Mouse (Mus musculus): ENCODE measurements around the gene Rnf157. TPM values are rescaled to one million over a fixed set of nuclear protein-coding genes. Genes with fewer than 3 reads are reported as not detected.

The Rnf157 gene
- 1.9 and 2.1 TPM in 2 replicates for polyA plus RNA-seq (2012; rRNA removed; ENCODE audit: low replicate concordance)

GRCm38 (mm10) chr11:116412904-116413630, at the start of gene Rnf157:
Gene Rnf157 (minus strand): TSS chr11:116413032.

DNA sequence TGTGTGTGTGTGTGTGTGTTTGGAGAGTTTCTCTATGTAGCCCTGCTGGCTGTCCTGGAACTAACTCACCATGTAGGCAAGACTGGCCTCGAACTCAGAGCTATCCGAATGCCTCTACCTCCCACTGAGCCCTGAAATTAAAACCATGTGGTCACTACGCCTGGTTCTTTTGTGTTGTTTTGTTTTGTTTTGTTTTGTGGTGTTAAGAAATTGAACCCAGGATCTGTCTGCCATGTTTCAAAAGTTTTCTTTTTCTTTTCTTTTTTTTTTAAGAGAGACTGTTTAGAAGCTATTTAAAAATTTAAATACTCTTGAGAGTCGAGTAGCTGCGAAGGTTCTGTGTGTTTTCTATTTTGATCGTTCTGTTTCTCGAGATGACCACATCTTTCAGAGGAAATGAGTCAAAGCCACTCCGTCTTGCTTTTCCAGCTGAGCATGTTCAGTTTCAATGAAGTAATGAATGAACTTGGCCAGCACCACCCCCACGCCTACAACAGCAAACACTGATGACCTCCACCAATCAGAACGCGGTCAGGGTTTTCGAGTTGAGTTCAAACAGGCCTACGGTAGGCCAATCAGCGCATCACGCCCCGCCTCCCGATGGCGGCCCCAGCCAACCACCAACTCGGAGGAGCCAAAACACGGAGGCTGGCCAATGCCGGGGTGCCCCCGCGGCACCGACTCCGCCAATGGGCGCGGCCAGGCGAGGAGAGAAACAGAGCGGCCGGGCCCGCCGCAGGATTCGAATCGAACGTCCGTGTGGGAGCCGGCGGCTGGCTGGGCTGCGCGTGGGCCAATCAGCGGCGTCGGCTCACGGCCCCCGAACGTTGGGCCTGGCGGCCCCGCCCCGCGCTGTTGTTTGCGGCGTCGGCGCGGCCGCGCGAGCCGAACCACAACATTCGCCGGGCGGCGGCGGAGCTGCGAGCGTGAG, 20.8 kb upstream of the Rnf157 start, which contains the start of gene Ubald2:
Gene Ubald2 (plus strand): TSS at position 739 of the 931 bp plus-strand sequence.

GRCm38 (mm10) chr11:116335244-116336036, 77.4 kb downstream of the Rnf157 start, which contains the start of gene Foxj1:
Gene Foxj1 (minus strand): TSS chr11:116335399.

GRCm38 (mm10) chr11:116307019-116307725, 105.7 kb downstream of the Rnf157 start, which contains the start of gene Exoc7:
Gene Exoc7 (minus strand): TSS chr11:116307233.

Other genes with a start within 250 kb of the Rnf157 start
- 4.7 and 8.8 TPM in 2 replicates for gene Fbf1, start 244.9 kb downstream of the Rnf157 start, polyA plus RNA-seq (2012; rRNA removed; ENCODE audit: low replicate concordance)
- 19.6 and 27.1 TPM in 2 replicates for gene Ten1, start 214.2 kb downstream of the Rnf157 start, polyA plus RNA-seq (2012; rRNA removed; ENCODE audit: low replicate concordance)
- 87.1 and 95.2 TPM in 2 replicates for gene Acox1, start 214.0 kb downstream of the Rnf157 start, polyA plus RNA-seq (2012; rRNA removed; ENCODE audit: low replicate concordance)
- 5.0 and 6.3 TPM in 2 replicates for gene Evpl, start 175.0 kb downstream of the Rnf157 start, polyA plus RNA-seq (2012; rRNA removed; ENCODE audit: low replicate concordance)
- gene Srp68, start 138.8 kb downstream of the Rnf157 start, polyA plus RNA-seq (2012; rRNA removed; ENCODE audit: low replicate concordance) = 26.5 and 29.7 TPM in 2 replicates
- gene Galr2, start 132.1 kb downstream of the Rnf157 start, polyA plus RNA-seq (2012; rRNA removed; ENCODE audit: low replicate concordance) = 4.7 and 14.9 TPM in 2 replicates
- 12.6 and 16.3 TPM in 2 replicates for gene Exoc7, start 105.8 kb downstream of the Rnf157 start, polyA plus RNA-seq (2012; rRNA removed; ENCODE audit: low replicate concordance)
- gene Foxj1, start 77.6 kb downstream of the Rnf157 start, polyA plus RNA-seq (2012; rRNA removed; ENCODE audit: low replicate concordance) = 0.15 and 0.22 TPM in 2 replicates
- 255 and 734 TPM in 2 replicates for gene Ubald2, start 21.1 kb upstream of the Rnf157 start, polyA plus RNA-seq (2012; rRNA removed; ENCODE audit: low replicate concordance)
- 0.11 and 0.49 TPM in 2 replicates for gene Qrich2, start 53.2 kb upstream of the Rnf157 start, polyA plus RNA-seq (2012; rRNA removed; ENCODE audit: low replicate concordance)
- gene Prpsap1, start 81.2 kb upstream of the Rnf157 start, polyA plus RNA-seq (2012; rRNA removed; ENCODE audit: low replicate concordance) = 640 and 1,209 TPM in 2 replicates
- 28.5 and 50.1 TPM in 2 replicates for gene Sphk1, start 117.9 kb upstream of the Rnf157 start, polyA plus RNA-seq (2012; rRNA removed; ENCODE audit: low replicate concordance)
- 8.6 and 9.5 TPM in 2 replicates for gene Ube2o, start 168.4 kb upstream of the Rnf157 start, polyA plus RNA-seq (2012; rRNA removed; ENCODE audit: low replicate concordance)
- gene Aanat, start 173.4 kb upstream of the Rnf157 start, polyA plus RNA-seq (2012; rRNA removed; ENCODE audit: low replicate concordance) = not detected in 2 replicates
- 42.6 and 44.9 TPM in 2 replicates for gene Rhbdf2, start 214.0 kb upstream of the Rnf157 start, polyA plus RNA-seq (2012; rRNA removed; ENCODE audit: low replicate concordance)
- 1.4 TPM in 1 of 2 replicates, not detected in the other for gene Prcd, start 240.5 kb upstream of the Rnf157 start, polyA plus RNA-seq (2012; rRNA removed; ENCODE audit: low replicate concordance)
- gene Cygb, start 241.3 kb upstream of the Rnf157 start, polyA plus RNA-seq (2012; rRNA removed; ENCODE audit: low replicate concordance) = 25.9 and 31.4 TPM in 2 replicates

Measured in duodenum, adult 2 months (tissue).